Mouse (Mus musculus) small intestine, adult 2 months (tissue): Measurements from ENCODE around the gene Tmem222.

ENCODE experiments used
- CTCF ChIP-seq: fragments of 200-500 bp; IDR thresholded peaks from 2 replicates; pipeline ENCODE4 v1.5.1; 2012; ENCODE audit warnings: low read depth, mild to moderate bottlenecking, control low read depth, inconsistent platforms, low read length, moderate library complexity, mixed read lengths; ENCODE audit not compliant: insufficient replicate concordance, insufficient read length; ENCODE audit errors: extremely low read depth
- POLR2A ChIP-seq: fragments of 200-500 bp; IDR thresholded peaks from 2 replicates; pipeline ENCODE4 v1.6.1; 2012; ENCODE audit warnings: low read depth, mild to moderate bottlenecking, control low read depth, inconsistent platforms, low read length, moderate library complexity

DNA sequence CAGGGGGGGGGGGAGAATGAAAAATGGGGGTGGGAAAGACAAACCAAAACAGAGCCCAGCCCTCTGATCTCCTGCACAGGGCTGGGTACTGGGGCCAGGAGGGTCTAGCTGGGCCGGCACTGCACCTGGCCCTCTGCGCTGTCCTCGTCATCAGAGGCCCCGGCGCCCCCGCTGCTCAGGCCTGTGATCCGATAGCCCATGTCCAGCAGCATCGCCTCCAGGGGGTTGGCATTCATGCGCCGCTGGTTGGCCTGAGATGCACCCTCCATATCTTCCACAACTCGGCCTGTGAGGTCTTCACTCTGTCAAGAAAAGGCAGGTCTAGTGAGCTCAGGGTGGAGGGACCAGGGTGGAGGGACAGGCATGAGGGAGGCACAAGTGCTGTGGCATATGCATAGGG is 16.5 kb upstream of the Tmem222 start:
- TF ChIP-seq POLR2A = no peak
- TF ChIP-seq CTCF = no peak
